Mouse (Mus musculus) lung, postnatal 0 days (tissue): ENCODE data around the gene Slc34a1.

Experiments
- CTCF ChIP-seq: IDR thresholded peaks from 2 replicates; pipeline ENCODE4 v1.5.1; 2016; ENCODE audit warnings: antibody characterized with exemption, mild to moderate bottlenecking
- EP300 ChIP-seq: IDR thresholded peaks from 2 replicates; pipeline ENCODE4 v1.6.1; 2016; ENCODE audit warnings: antibody characterized with exemption, mild to moderate bottlenecking, control low read depth

GRCm38 (mm10) chr13:55399300-55400038, 1.5 kb downstream of the Slc34a1 start:
- no peak for TF ChIP-seq CTCF
- no peak for TF ChIP-seq EP300
